Mouse (Mus musculus): ENCODE data around the gene Olfr986.
"Not testable (repeated sequence)": the region's sequence is repeated elsewhere in the genome, so short reads cannot be mapped to it uniquely, and the experiment has no call there.

Olfr986 gene

DNA sequence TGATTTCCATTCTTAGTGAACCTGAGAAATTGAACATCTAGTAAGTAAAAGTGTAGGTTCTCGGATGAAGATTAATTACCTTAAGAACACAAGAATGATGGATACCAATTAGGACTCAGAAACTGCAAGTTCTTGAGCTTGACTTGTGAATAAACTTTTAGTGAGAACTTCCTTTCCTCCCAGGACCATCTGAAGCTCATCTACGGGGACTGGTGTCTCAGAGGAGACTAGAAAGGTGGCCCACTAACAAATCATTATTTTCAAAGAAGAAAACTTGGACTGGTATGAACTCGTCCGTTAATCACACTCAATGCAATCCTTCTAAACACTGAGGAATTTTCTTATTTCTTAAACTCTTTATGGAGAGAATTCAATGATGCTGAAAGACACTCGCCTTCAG is at the start of gene Olfr986:
Gene Olfr986 (plus strand): TSS at position 301 of the 400 bp plus-strand sequence.
- DNase-seq (ENCODE audit: low read depth) = no peak

DNA sequence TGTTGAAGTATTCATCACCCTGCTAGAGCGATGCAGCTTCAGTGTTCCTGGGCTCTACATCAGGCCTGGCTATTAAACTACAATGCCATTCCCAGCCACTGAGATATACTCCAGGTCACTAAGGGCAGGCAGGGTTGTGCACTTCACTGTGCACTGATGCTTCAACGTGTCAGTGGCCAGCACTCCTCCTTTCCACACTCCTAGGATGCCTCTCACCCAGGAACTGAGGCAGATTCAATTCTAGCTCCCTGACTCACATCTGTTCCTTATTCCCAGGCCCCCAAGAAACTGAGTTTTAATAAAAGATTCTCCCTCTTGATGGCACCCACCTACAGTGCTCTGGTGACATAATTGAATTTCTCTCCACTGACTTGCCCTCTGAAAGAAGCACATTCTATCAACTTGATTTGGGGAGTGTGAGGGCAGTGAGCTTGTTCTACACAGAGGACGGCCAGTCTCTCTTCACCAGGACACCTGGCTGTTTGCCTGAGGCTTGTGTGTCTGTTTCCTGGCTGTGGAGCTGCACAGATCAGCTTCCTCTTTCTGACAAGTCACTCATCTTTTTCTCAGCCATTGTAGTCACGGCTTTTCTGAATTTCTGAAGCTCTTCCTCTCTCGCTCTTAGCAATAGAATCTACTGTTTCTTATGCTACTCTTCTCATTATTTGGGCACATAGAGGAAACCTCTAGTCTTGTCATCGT is 43.6 kb upstream of the Olfr986 start:
- DNase-seq (ENCODE audit: low read depth) = no peak

GRCm38 (mm10) chr9:40139484-40139883 is 41.2 kb upstream of the Olfr986 start:
- DNase-seq (ENCODE audit: low read depth) = no peak

DNA sequence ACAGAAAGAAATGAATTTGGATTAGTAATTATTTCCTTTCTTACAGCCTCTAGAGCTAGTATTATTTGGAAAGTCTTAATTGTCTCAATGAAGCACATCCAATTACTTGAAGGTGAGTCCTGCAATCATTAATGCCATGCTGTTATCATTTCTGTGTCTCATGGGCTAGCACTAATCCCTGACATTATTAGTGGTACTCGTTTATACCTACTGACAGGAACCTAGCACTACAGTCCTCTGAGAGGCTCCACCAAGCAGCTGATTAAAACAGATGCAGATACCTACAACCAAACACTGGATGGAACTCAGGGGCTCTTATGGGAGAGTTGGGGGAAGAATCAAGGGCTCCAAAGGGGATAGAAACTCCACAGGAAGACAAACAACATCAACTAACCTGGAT is 39.2 kb upstream of the Olfr986 start:
- no peak for DNase-seq (ENCODE audit: low read depth)

DNA sequence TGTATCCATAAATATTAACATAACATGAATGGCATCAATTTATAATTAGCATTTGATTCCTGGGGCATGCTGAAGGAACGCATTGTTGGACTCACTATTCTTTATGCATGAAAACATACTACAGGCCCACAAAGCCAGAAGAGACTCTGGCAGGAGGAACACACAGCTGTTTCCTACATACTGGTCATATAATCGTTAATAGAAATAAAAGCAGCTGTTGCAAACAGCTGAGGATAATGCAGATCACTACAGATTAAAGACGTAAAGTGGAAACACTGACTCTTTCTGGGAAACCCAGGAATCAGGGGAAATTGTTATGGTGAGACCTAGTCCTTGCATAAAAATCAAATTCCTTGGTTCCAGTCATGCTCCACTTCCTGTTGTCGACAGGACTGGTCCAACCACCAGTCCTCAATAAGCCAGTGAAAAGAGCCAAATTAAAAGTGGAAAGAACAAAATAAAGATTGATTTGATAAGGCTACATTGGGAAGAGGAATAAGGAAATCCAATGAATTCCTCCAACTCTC is 25.5 kb upstream of the Olfr986 start:
- DNase-seq (ENCODE audit: low read depth) = no peak

- DNase-seq (ENCODE audit: low read depth) = no peak
These were observed 14.3 kb upstream of the Olfr986 start for GRCm38 (mm10) chr9:40166446-40166845.

GRCm38 (mm10) chr9:40177017-40177416 is 3.7 kb upstream of the Olfr986 start:
- DNase-seq (ENCODE audit: low read depth) = no peak

GRCm38 (mm10) chr9:40185166-40185565 is 4.4 kb downstream of the Olfr986 start:
- DNase-seq (ENCODE audit: low read depth) = not testable (repeated sequence)

GRCm38 (mm10) chr9:40191086-40191876 is 10.6 kb downstream of the Olfr986 start:
- DNase-seq (ENCODE audit: low read depth) = no peak

DNA sequence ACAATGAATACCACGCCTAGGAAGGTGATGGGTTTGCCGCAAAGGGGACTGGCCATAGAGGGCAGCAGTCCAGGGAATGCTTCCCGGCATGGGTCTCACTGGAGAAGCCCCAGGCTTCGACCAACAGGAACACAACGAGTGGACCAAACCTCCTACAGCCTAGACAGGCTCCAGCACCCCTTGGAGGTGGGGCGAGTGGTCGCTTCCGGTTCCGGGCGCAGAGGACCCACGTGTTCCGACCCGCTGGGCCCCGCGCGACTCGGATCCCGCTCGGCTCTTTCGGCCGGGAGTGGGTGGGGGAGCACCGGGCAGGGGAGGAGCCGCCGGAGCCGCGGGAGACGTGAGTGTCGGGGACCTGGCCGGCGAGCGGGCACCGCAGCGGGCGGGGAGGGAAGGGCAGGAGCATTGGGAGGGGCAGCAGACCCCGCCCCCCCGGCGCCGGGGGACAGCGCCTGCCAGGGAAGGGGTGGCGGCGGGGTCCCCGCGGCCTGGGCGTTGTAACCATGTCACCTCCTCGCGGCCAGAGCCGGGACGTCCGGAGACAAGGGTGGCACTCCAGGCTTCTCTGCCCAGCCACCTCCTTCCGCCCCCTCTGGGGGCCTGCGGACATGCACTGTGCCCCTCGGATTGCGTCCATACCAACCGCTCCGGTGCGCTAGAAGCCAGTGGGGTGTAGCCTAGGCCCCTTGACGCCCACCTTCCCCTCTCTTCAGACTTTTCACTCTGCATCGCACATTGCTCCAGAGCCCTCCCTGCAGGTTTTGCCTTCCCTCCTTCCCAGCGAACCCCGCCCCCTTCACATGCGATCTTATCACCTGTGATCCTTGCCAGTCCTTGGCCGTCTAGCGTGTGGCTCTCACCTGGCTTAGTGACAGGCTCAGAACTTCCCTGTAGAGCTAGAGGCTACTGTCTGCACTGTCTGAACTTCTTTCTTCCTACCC is 11.6 kb downstream of the Olfr986 start, which contains the start of gene Zfp202:
Gene Zfp202 (plus strand): TSS at position 219 of the 941 bp plus-strand sequence.
- DNase-seq (ENCODE audit: low read depth) = peak; percentile 29

GRCm38 (mm10) chr9:40195981-40196380 is 15.3 kb downstream of the Olfr986 start:
- DNase-seq (ENCODE audit: low read depth) = no peak

- no peak for DNase-seq (ENCODE audit: low read depth)
These were observed 25.8 kb downstream of the Olfr986 start for GRCm38 (mm10) chr9:40206546-40206950.

DNA sequence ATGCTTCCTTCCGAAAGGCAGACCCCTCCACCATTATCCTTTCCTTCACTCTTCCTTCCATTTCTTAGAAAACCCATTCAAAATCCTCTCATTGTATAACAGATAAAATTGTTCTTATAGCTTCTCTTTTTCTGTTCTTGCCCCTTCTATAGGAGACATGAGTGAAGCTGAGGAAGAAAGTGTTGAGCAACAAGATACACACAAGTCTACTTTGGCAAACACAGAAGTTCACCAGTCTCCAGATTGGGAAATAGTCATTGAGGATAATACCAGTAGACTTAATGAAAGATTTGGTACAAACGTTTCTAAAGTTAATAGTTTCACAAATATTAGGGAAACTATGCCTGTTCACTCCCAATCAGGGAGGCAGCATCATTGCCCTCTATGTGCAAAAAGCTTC is 30.0 kb downstream of the Olfr986 start:
- DNase-seq (ENCODE audit: low read depth) = no peak

GRCm38 (mm10) chr9:40214058-40214457 is 33.3 kb downstream of the Olfr986 start:
- no peak for DNase-seq (ENCODE audit: low read depth)

DNA sequence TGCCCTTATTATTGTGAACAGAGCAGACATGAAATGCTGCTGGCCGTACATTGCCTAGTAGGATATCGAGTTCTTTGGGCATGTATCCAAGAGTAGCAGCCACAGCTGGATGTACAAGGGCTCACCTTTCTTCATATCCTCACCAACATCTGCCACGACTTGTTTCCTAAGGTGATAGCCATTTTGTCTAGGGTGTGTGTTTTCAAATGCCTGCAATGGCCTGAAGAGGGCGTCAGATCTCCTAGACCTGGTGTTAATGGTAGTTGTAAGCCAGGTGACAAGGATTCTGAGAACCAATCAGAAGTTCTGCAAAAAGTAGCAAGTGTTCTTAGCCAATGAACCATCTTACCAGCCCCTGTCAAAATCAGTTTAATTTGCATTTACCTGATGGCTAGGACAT is 35.9 kb downstream of the Olfr986 start:
- no peak for DNase-seq (ENCODE audit: low read depth)

- no peak for DNase-seq (ENCODE audit: low read depth)
These were observed 43.6 kb downstream of the Olfr986 start for GRCm38 (mm10) chr9:40224289-40224688.

DNA sequence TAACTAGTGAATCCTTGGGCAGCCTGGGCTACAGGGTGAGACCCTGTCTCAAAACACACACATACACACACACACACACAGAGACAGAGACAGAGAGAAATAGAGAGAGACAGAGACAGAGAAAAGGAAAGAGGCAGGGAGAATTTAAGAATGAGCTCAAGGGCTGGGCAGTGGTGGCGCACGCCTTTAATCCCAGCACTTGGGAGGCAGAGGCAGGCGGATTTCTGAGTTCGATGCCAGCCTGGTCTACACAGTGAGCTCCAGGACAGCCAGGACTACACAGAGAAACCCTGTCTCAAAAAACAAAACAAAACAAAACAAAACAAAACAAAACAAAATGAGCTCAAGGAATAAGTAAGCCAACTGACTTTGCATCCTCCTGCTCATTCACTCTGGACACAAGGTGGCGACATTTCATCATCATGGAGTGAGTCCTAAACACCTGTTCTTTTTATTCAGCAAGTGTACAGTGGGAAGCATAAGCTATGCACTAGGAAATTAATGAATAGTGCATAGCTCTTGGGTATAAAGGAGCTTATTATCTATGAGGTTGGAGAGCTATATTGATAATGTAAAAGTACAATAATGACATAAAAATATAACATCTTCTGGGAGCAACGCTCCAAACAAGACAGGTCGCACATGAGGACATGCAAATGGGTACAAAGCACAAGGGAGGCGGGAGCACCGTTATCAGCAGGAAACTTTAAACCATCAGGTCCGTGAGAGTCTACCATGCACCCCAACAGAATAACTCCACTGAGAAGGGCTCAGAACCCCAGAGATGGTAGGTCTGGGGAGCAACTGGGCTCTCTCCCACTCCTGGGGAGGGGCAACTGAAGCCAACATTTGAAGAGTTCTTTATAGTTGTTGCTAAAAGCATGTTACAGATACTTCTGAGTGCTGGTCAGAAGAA is 47.4 kb downstream of the Olfr986 start:
- peak; percentile 21 for DNase-seq (ENCODE audit: low read depth)

DNA sequence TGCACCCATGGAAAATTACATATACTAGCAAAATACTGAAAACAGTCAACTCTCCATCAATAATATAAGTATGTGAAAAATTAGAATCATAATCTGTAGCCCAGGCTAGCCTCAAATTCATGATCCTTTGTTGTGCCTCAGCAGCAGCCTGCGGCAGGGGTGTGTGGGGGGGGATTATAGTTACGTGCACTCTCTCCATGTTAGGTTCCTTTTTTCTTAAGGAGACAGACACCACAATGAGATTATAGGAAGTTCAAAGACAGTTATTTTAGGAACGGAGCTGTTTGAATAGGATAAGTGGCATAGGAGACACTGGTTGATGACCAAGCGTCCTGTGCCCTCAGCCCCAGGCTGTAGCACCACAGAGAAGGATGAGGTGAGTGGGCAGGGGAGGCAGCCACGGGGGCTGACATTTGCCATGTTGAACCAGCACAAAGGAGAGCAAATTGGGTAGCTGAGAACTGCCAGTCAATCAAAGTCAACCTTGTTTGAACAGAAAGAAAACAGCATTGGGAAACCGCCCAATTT is 48.1 kb downstream of the Olfr986 start:
- DNase-seq (ENCODE audit: low read depth) = no peak

- DNase-seq (ENCODE audit: low read depth) = no peak
These were observed 48.8 kb downstream of the Olfr986 start for GRCm38 (mm10) chr9:40229479-40229878.

DNA sequence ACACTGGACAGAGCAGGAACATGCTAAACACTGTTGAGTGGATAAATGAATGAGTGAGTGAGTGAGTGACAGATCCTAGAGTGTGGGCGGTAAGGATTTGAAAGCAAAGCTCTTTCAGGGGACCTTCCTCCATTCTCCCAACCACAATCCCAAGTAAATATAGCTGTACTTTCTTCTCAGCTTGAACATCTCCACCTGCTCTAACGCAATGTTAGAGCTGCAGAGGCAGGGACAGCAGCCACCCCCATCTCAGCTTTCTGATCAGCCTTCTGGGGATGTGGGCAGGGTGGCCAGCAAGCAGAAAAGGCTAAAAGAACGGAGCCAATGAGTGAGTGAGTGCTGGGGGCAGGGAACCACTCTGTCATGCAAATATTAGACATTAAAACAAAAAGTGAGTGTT is 50.3 kb downstream of the Olfr986 start:
- DNase-seq (ENCODE audit: low read depth) = no peak
